Mouse (Mus musculus) myocyte (in vitro differentiated cells): ENCODE results near the gene Olfr1364. TPM values are rescaled to one million over a fixed set of nuclear protein-coding genes. Genes with fewer than 3 reads are reported as not detected.
A peak's percentile ranks its signal among the peaks of the same experiment; 100 is the strongest.

Experiments
- H3K27me3 ChIP-seq: one replicate; pipeline ENCODE4 v1.6.1; 2011; ENCODE audit not compliant: control insufficient read depth, insufficient read depth, insufficient read length
- H3K36me3 ChIP-seq: one replicate; pipeline ENCODE4 v1.6.1; 2011; ENCODE audit not compliant: control insufficient read depth, insufficient read depth
- H3K4me2 ChIP-seq: one replicate; pipeline ENCODE4 v1.6.1; 2011; ENCODE audit warnings: low read depth, control low read depth
- H3K4me3 ChIP-seq: one replicate; pipeline ENCODE4 v1.5.1; 2011; ENCODE audit warnings: mild to moderate bottlenecking, control low read depth, moderate library complexity
- H3K79me2 ChIP-seq: one replicate; pipeline ENCODE4 v1.6.1; 2011; ENCODE audit not compliant: control insufficient read depth, insufficient read depth
- H3ac ChIP-seq: one replicate; pipeline ENCODE4 v1.6.1; 2011; ENCODE audit not compliant: control insufficient read depth, insufficient read length
- CEBPB ChIP-seq: IDR thresholded peaks from 2 replicates; pipeline ENCODE4 v1.6.1; 2011; ENCODE audit warnings: mild to moderate bottlenecking, moderate library complexity; ENCODE audit not compliant: poor library complexity, insufficient read depth, severe bottlenecking
- E2F4 ChIP-seq: IDR thresholded peaks from one replicate; pipeline ENCODE4 v1.6.1; 2011; ENCODE audit warnings: mild to moderate bottlenecking, control low read depth, moderate library complexity; ENCODE audit not compliant: insufficient read depth
- MAX ChIP-seq: IDR thresholded peaks from one replicate; pipeline ENCODE4 v1.6.1; 2011; ENCODE audit warnings: low read depth, mild to moderate bottlenecking, control low read depth
- MYOD1 ChIP-seq, 3 experiments: IDR thresholded peaks; one replicate each; pipeline ENCODE4 v1.6.1; 2011; ENCODE audit warnings: control low read depth in 2 of 3, low read depth in 2 of 3, mild to moderate bottlenecking in 2 of 3, moderate library complexity in 1 of 3; ENCODE audit not compliant: insufficient read length in 2 of 3, control insufficient read depth in 1 of 3
- MYOG ChIP-seq, 3 experiments: IDR thresholded peaks; one replicate each; pipeline ENCODE4 v1.6.1; 2011; ENCODE audit warnings: control low read depth in 2 of 3, low read depth in 2 of 3, mild to moderate bottlenecking in 2 of 3; ENCODE audit not compliant: insufficient read length in 2 of 3, control insufficient read depth in 1 of 3, insufficient read depth in 1 of 3
- POLR2A ChIP-seq: IDR thresholded peaks from one replicate; pipeline ENCODE4 v1.6.1; 2011; ENCODE audit warnings: low read depth, mild to moderate bottlenecking, control low read depth, moderate library complexity; ENCODE audit not compliant: insufficient read length
- POLR2AphosphoS2 ChIP-seq: IDR thresholded peaks from one replicate; pipeline ENCODE4 v1.6.1; 2011; ENCODE audit warnings: low read depth, control low read depth; ENCODE audit not compliant: insufficient read length
- REST ChIP-seq: IDR thresholded peaks from one replicate; pipeline ENCODE4 v1.6.1; 2011; ENCODE audit warnings: mild to moderate bottlenecking, control low read depth, moderate library complexity; ENCODE audit not compliant: insufficient read depth, insufficient read length
- SRF ChIP-seq: IDR thresholded peaks from one replicate; pipeline ENCODE4 v1.6.1; 2011; ENCODE audit warnings: low read depth; ENCODE audit not compliant: control insufficient read depth, insufficient read length
- TCF12 ChIP-seq: IDR thresholded peaks from one replicate; pipeline ENCODE4 v1.6.1; 2011; ENCODE audit warnings: mild to moderate bottlenecking, control low read depth; ENCODE audit not compliant: poor library complexity, insufficient read depth, severe bottlenecking
- TCF3 ChIP-seq: IDR thresholded peaks from one replicate; pipeline ENCODE4 v1.6.1; 2011; ENCODE audit warnings: low read depth, control low read depth; ENCODE audit not compliant: insufficient read length
- USF1 ChIP-seq: IDR thresholded peaks from one replicate; pipeline ENCODE4 v1.6.1; 2011; ENCODE audit warnings: low read depth, mild to moderate bottlenecking, control low read depth, moderate library complexity
- polyA plus RNA-seq: library from polyadenylated mRNA; unstranded; fragments of >200 nt; fragmentation: generic; extraction: Trizol; gene quantifications from one replicate; pipeline ENCODE4 v1.2.1, GENCODE M21; 2012; ENCODE audit warnings: missing spikeins

Olfr1364 gene
- polyA plus RNA-seq, 1 experiment: not detected

- H3ac ChIP-seq: no peak overlapping the region
- H3K79me2 ChIP-seq: no peaks in the 10 kb centered on the region
- H3K27me3 ChIP-seq: no peaks in the 10 kb centered on the region
- H3K36me3 ChIP-seq: no peaks in the 10 kb centered on the region
- TF ChIP-seq POLR2AphosphoS2 (no peak), MYOD1 (IDR thresholded peaks at IDR 0.05; ENCODE audit: control insufficient read depth in 1 of 3, insufficient read length in 2 of 3, low read depth in 2 of 3) (no peak), REST (no peak), MYOG (IDR thresholded peaks at IDR 0.05; ENCODE audit: control insufficient read depth in 1 of 3, insufficient read depth in 1 of 3, insufficient read length in 2 of 3, low read depth in 2 of 3) (no peak), POLR2A (no peak), CEBPB (no peak), TCF3 (no peak)
- H3K4me3 ChIP-seq: no peak overlapping the region
- no peak overlapping the region for H3K4me2 ChIP-seq
Measured at GRCm38 (mm10) chr13:21550416-21551110, 31.0 kb downstream of the Olfr1364 start.

GRCm38 (mm10) chr13:21549487-21549886 lies 32.1 kb downstream of the Olfr1364 start:
- Histone ChIP-seq H3K27me3 (no peaks in the 10 kb centered on the region), H3ac (no peak overlapping the region), H3K4me3 (no peak overlapping the region), H3K79me2 (no peaks in the 10 kb centered on the region), H3K36me3 (no peaks in the 10 kb centered on the region), H3K4me2 (no peak overlapping the region)
- TF ChIP-seq TCF3 (no peak), POLR2AphosphoS2 (no peak), POLR2A (no peak), USF1 (no peak), REST (no peak), MYOD1 (IDR thresholded peaks at IDR 0.05; ENCODE audit: control insufficient read depth in 1 of 3, insufficient read length in 2 of 3, low read depth in 2 of 3) (no peak), CEBPB (no peak), TCF12 (no peak), MYOG (IDR thresholded peaks at IDR 0.05; ENCODE audit: control insufficient read depth in 1 of 3, insufficient read depth in 1 of 3, insufficient read length in 2 of 3, low read depth in 2 of 3) (no peak), MAX (no peak), E2F4 (no peak), SRF (no peak)

GRCm38 (mm10) chr13:21542708-21543107 lies 38.9 kb downstream of the Olfr1364 start, which contains the start of gene Olfr1366:
Gene Olfr1366 (minus strand): TSS chr13:21542808.
- no peaks in the 10 kb centered on the region for H3K36me3 ChIP-seq
- H3K4me2 ChIP-seq: no peak within 1 kb of the TSS
- H3K4me3 ChIP-seq: no peak within 1 kb of the TSS
- no peaks in the 10 kb centered on the region for H3K27me3 ChIP-seq
- no peak within 1 kb of the TSS for H3ac ChIP-seq
- H3K79me2 ChIP-seq: no peaks in the 10 kb centered on the region
- TF ChIP-seq USF1: no peak
- no peak for TF ChIP-seq POLR2AphosphoS2
- no peak for TF ChIP-seq CEBPB
- no peak for TF ChIP-seq MYOD1 (IDR thresholded peaks at IDR 0.05; ENCODE audit: control insufficient read depth in 1 of 3, insufficient read length in 2 of 3, low read depth in 2 of 3)
- no peak for TF ChIP-seq SRF
- TF ChIP-seq MAX: no peak
- TF ChIP-seq E2F4: no peak
- no peak for TF ChIP-seq REST
- TF ChIP-seq POLR2A: no peak
- no peak for TF ChIP-seq TCF12
- TF ChIP-seq MYOG (IDR thresholded peaks at IDR 0.05; ENCODE audit: control insufficient read depth in 1 of 3, insufficient read depth in 1 of 3, insufficient read length in 2 of 3, low read depth in 2 of 3): no peak
- TF ChIP-seq TCF3: no peak

GRCm38 (mm10) chr13:21530781-21531201 lies 50.8 kb downstream of the Olfr1364 start, which contains the start of gene Zkscan8:
Gene Zkscan8 (minus strand): TSS chr13:21531120.
- Histone ChIP-seq H3K36me3 (peaks cover 10% of the 10 kb centered on the region), H3ac (peak within 1 kb of the TSS; percentile 70), H3K27me3 (no peaks in the 10 kb centered on the region), H3K79me2 (peaks cover 10% of the 10 kb centered on the region), H3K4me2 (peak within 1 kb of the TSS; percentile 77), H3K4me3 (peak within 1 kb of the TSS; percentile 49)
- TF ChIP-seq MYOD1 (IDR thresholded peaks at IDR 0.05; ENCODE audit: control insufficient read depth in 1 of 3, insufficient read length in 2 of 3, low read depth in 2 of 3) (peak in 1 of 3 experiments; percentile 3), MAX (no peak), SRF (no peak), TCF12 (no peak), TCF3 (no peak), USF1 (no peak), CEBPB (no peak), MYOG (IDR thresholded peaks at IDR 0.05; ENCODE audit: control insufficient read depth in 1 of 3, insufficient read depth in 1 of 3, insufficient read length in 2 of 3, low read depth in 2 of 3) (peak in 1 of 3 experiments; percentile 25), REST (no peak), E2F4 (no peak), POLR2AphosphoS2 (peak; percentile 56), POLR2A (peak; percentile 71)
